Mouse (Mus musculus): ENCODE measurements around the gene Itpka.

DNA sequence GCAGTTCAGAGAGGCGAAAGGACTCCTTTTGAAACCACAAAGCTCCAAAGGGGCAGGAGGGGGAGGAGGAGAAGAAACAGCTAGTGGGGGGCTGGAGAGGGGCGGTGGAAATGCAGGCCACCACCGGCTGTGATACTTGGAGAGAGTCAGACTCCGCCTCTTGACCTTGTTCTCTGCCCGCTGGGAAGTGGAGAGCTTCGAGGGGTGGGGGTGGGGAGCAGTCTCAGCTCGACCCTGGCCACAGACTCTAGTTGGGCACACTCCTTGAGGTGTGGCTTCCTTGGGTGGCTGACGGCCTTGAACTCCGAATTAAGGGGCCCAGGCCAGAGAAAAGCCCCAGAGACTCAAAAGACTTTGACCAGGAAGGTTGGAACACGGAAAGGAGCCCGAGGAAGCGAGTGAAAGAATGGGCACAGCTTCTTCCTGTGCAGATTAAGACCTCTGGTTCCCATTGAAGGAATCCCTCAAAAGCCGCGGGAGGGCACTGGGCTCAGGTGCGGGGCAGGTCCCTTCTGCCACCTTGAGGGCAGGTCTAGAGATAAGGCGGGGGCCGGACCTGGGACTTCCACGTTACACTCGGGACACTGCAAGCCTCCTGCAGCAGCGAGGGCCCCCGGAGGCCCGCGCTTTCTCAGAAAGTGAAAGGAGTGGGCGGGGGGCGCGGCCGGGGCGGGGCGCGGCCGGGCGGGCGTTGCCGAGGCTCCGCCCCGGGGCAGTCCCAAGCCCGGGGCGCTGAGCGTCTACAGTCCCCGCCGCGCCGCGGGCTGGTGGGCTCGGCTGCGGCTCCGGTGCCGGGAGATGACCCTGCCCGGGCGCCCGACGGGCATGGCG lies at the start of gene Itpka:
- TF ChIP-seq MYOD1 (IDR thresholded peaks at IDR 0.05; ENCODE audit: control insufficient read depth, insufficient read length, low read depth): no peak
- no peak for TF ChIP-seq CTCF (IDR thresholded peaks at IDR 0.05; ENCODE audit: control insufficient read depth, insufficient read depth, insufficient read length)
- TF ChIP-seq MAX (IDR thresholded peaks at IDR 0.05): no peak
- TF ChIP-seq MYOG (IDR thresholded peaks at IDR 0.05; ENCODE audit: control insufficient read depth, extremely low read depth, insufficient read length): no peak

Measured in C2C12 (cell line).